Mouse (Mus musculus): ENCODE measurements around the gene Slc44a1.

Gene Slc44a1

DNA sequence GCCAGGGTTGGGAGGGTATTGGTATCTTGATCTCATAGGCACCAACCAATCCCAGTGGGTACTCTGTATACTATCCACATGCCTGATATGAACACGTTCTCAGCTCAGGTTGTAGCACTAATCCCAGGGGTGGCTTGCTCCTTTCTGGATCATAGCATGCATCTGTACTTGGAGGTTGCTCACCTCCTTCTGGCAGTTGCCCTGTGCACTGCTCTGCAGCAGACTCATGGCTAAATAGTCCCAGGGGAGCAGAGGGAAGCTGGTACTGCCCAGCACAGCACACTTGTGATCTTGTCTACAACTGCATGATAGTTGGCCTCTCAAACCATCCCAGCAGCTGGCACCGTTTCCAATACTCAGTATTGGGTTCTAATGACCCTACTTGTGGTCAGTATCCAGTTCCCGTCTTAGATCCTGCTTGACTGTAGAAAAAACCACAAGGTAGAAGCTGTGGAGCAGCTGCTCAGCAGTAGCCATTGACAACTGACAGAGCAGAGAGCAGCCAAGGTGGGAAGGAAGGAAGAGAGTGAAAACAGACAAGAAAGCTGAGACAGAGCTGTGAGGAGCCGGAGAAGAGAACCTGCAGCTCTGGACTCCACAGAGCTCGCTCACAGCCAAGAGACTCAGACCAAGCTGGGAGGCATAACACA, 174.5 kb downstream of the Slc44a1 start:
- DNase-seq (ENCODE audit: low spot score in 2 of 2), result no peak

GRCm38 (mm10) chr4:53617968-53618367, 177.8 kb downstream of the Slc44a1 start:
- DNase-seq (ENCODE audit: low spot score in 2 of 2), result no peak

DNA sequence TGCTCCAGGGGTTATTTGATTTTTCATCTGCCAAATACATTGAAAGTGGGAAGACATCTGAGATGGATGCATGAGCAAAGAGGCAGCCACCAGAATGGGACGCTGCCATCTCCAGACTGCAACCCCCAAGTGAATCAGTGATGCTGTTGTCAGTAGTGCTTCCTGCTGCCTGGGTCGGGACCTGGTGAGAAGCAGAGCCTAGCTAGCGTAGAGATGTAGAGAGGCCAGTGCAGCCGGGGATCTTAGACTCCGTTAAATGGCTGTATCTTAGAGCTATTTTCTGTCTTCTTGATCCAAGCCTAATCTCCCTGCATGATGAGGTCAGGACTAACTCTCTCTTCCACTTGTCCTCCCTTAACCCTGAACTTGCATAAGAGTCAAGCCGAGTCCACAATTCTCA, 179.9 kb downstream of the Slc44a1 start:
- no peak for DNase-seq (ENCODE audit: low spot score in 2 of 2)

- DNase-seq (ENCODE audit: low spot score in 2 of 2), result no peak
Measured at GRCm38 (mm10) chr4:53621084-53621483, 180.9 kb downstream of the Slc44a1 start.

DNA sequence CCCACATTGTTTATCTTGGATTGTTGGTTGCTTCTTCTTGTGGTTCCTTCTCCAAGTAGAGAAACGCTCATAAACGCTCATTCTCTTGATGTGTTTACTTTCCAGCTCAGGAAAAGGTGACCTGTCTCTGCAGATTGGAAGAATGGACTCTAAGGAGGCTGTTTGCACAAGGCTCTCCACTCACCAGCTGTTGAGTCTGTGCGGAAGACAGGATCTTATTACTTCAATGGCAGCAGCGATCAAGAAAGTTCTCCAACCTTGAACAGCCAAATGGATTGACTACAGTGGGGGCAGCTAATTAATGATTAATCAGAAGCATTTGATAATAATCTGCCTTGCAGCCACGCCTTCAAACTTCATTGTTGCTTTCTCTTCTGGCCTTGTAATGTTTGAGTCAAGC, 181.3 kb downstream of the Slc44a1 start:
- DNase-seq (ENCODE audit: low spot score in 2 of 2), result no peak

- DNase-seq (ENCODE audit: low spot score in 2 of 2), result no peak
Measured at GRCm38 (mm10) chr4:53623711-53624110, 183.5 kb downstream of the Slc44a1 start.

DNA sequence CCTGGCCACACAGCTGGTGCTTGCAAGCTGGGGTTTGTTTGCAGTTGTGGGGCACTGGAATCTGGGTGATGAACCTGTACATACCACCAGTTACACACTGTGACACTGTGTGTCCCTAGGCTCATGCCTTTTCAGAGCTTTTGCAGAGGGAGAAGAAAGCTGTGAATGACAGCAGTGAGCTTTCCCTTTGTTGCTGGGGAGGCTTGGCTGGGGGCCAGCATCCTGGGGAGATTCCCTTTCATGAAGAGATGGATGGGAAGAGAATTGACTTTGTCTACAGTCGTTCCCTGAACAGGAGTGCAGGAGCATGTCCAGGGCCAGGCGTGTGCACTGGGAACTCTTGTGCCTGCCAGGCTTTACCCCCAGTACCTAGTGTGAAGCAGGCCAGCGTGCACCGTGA, 184.6 kb downstream of the Slc44a1 start:
- DNase-seq (ENCODE audit: low spot score in 2 of 2), result no peak

- no peak for DNase-seq (ENCODE audit: low spot score in 2 of 2)
Measured at GRCm38 (mm10) chr4:53625263-53625662, 185.1 kb downstream of the Slc44a1 start.

GRCm38 (mm10) chr4:53628924-53629323, 188.7 kb downstream of the Slc44a1 start:
- no peak for DNase-seq (ENCODE audit: low spot score in 2 of 2)

DNA sequence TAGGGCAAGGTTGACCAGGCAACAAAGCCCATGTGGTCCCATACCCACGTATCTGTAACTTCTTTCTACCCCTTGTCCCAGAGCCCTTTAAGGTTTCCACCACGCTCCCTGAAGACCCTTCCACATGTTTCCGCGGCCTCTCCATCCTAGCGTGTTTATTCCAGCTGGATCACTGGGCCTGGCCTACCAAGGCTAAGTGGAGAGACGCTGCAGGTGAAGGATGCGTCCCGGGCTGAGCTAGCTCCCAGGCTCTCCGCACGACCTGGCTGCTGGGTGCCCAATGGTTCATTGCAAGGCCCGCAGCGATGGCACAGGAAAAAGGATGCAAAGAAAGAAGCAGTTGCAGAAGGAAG, 190.7 kb downstream of the Slc44a1 start:
- no peak for DNase-seq (ENCODE audit: low spot score in 2 of 2)

DNA sequence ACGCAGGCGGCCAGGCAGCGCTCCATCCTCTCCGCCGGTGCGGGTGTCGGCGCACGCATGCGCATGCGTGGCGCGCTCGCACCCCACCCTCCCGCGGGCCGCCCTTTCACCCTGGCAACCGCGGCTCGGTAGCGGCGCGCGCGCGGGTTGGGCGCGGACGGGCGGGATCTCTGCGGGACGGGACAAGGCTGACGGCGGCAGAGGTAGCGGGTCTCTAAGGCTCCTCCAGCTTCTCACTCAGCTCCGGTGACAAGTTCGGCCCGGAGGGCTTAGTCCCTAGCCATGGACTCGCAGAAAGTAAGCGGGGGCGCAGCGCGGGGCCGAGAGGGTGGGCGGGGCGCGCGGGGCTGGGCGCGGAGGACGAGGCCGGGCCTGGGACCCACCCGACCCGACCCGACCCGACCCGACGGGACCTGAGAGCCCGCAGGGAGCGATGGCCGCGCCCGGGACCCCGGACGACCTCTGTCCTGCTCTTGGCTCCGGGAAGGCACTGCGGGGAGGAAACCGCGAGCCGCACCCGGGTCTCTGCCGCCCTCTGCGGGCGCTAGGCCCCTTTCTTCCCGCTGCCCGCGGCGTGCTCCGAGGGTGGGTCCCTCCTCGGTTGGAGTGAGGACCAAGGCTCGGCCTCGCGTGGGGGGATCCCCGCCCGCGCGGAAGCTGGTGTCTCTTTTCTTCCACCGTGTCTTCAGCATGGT, 191.2 kb downstream of the Slc44a1 start, which contains the start of gene Fsd1l:
Gene Fsd1l, plus strand, starts transcription at position 156 of the 695 bp plus-strand sequence.
- DNase-seq (ENCODE audit: low spot score in 2 of 2), result peak; percentile 55 to 80

DNA sequence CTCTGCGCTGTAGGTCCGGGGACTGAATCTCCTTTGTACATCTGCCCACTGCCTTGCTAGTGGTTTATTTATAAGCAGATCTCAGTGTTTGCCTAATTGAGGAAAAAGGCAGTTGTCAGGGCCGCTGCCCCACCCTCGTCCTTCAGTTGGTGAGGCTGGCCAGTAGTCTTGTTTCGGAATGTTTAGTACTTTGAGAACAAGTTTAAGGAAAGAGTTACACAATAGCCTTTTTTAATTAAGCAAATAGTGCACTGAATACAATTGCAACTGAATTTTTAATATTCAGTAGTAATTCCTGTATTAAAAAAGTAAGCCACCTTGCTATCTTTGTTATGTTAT, 191.8 kb downstream of the Slc44a1 start:
- no peak for DNase-seq (ENCODE audit: low spot score in 2 of 2)

DNA sequence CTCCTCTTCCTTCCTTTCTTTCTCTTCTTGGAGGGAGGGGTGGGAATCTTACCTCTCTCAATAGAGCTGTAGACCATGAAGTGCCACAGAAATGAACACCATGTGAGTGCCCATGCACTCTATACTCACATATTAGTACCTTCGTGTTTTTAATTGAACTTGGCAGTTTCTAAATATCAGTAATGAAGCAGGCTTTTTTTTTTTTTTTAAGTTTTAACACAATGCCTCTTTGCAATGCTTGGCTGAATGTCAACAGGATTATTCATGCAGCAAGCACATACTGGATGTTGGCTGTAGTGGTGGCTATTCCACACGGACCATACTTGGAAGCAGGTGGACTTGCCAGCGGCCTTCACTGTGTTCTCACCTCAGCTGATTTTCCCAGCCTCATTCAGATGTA, 195.1 kb downstream of the Slc44a1 start:
- no peak for DNase-seq (ENCODE audit: low spot score in 2 of 2)

DNA sequence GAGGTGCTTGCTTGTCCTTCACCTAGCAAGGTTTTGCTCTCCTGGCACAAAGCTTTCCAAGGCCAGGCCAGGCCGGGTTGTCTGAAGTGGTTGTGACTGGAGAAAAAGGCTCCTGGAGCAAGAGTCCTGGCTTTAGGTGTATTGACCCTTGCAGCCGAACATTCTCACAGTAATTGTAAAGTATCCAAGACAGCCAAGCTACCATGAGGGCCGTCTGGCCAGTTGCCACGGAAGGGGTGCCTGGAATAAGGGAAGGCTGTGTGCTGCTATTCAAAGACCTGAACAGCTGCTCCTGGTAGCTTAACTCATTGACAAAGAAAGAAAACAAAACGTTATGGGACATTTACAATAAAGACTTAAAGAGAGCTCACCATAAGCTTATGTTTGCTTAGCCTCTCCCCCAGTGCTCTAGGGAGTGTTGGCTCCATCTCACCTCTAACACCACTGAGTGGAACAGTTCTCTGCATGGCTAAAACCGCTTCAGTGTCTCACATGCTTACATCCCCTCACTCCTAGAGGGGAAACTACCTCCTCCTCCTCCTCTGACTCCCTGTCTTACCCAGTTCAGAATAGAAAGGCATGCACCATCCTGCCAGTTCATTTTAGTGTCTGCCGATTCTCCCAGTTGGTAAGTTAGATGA, 197.2 kb downstream of the Slc44a1 start:
- DNase-seq (ENCODE audit: low spot score in 2 of 2), result no peak

- DNase-seq (ENCODE audit: low spot score in 2 of 2), result no peak
Measured at GRCm38 (mm10) chr4:53638549-53639123, 198.4 kb downstream of the Slc44a1 start.

DNA sequence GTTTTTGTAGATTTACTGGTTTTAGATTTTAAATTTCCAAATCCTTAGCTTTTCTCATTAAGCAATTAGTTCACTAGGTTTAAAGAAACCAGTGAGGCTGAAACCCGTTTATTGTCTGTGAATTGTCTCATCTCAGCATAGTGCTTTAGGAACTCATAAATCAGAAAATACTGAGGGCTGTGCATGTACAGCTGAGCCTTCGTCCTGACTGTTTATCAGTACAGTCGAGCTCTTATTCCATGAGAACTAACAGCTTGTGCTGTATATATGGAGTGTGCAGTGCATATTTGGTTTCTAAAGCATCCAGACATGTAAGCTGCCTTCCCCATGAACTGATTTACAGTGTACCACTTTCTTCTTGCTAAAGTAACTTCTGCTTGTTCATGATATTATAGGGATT, 217.8 kb downstream of the Slc44a1 start:
- no peak for DNase-seq (ENCODE audit: low spot score in 2 of 2)

- DNase-seq (ENCODE audit: low spot score in 2 of 2), result no peak
Measured at GRCm38 (mm10) chr4:53660711-53661110, 220.5 kb downstream of the Slc44a1 start.
